18 mouse cellular contexts compared by ENCODE assay signal in the genomic region with DNA sequence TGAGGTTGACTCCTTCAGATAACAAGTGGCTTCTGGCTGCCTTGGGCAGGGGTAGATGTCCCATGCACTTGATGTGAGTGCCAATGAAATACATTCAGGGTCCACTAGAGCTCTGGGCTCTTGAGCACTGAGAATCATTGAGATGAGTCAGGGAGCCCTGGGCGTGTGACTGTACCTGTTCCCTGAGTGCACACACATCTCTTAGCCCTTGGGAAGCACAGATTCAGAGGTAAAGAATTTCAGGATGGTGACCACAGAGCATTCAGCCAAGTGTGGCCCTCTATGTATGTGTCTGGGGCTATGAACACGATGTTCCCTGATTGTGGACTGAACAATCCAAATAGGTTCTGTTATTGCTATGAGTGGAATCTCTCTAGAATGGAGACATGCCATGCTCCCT.
"Had no signal": no experiment of that assay in that cellular context is flagged by ENCODE, and none has a peak within 500 bp of the region (broad histone marks: within the 10 kb centered on the region; RNA-seq: fewer than 3 reads in every experiment).

No protein-coding gene starts in this region.

- H3K36me3 ChIP-seq: midbrain, embryonic 10.5 days; midbrain, embryonic 13.5 days; midbrain, embryonic 15.5 days; neural tube, embryonic 13.5 days; neural tube, embryonic 15.5 days had no signal

- H3K9ac ChIP-seq: lung, embryonic 14.5 days; midbrain, embryonic 13.5 days; midbrain, embryonic 15.5 days; neural tube, embryonic 13.5 days; neural tube, embryonic 15.5 days had no signal

- H3K27me3 ChIP-seq: midbrain, embryonic 13.5 days; midbrain, embryonic 15.5 days had no signal

- ATAC-seq: midbrain, embryonic 13.5 days; midbrain, embryonic 15.5 days had no signal

- DNase-seq: lung, adult 18-20 months; lung, embryonic 14.5 days; lung, postnatal 14 days; lung, postnatal 36 days; retina, postnatal 1 day; right cerebral cortex, adult 18-20 months; right cerebral cortex, postnatal 25 days; right cerebral cortex, postnatal 4 days; spleen, adult 18-20 months; thymus, adult 18-20 months; thymus, postnatal 14 days; thymus, postnatal 36 days had no signal

- H3K9me3 ChIP-seq: midbrain, embryonic 10.5 days; midbrain, embryonic 13.5 days; midbrain, embryonic 15.5 days; neural tube, embryonic 13.5 days; neural tube, embryonic 15.5 days had no signal

- H3K4me1 ChIP-seq: midbrain, embryonic 13.5 days; neural tube, embryonic 13.5 days had no signal

- H3K4me3 ChIP-seq: midbrain, embryonic 10.5 days; midbrain, embryonic 13.5 days; midbrain, embryonic 15.5 days; myocyte; neural tube, embryonic 13.5 days; neural tube, embryonic 15.5 days had no signal

- H3K27ac ChIP-seq: midbrain, embryonic 10.5 days; midbrain, embryonic 13.5 days; midbrain, embryonic 15.5 days; neural tube, embryonic 13.5 days; neural tube, embryonic 15.5 days had no signal

- H3K4me2 ChIP-seq: lung, embryonic 14.5 days; midbrain, embryonic 13.5 days; midbrain, embryonic 15.5 days; neural tube, embryonic 13.5 days; neural tube, embryonic 15.5 days had no signal
